Mouse (Mus musculus): Measurements from ENCODE around the gene Krba1. TPM values are rescaled to one million over a fixed set of nuclear protein-coding genes. Genes with fewer than 3 reads are reported as not detected.

The Krba1 gene
- polyA plus RNA-seq, 1 experiment = 2.7 TPM

DNA sequence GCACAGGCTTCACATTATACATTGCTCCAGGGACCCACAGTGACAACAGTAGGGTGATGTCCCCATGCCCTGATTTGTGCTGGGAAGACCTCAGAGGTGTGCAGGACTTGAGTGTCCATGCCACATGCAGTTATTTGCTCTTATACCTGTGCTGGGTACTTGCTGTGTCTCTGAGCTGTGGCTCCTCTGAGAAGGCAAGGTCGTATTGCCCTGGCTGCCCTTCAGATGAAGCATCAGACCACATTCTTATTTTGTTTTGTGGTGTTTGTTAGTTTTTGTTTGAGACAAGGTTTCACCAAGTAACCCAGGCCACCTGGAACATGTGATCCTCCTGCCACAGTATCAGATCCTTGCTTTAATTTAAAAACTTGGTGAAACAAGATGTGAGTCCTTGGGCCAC is 19.5 kb downstream of the Krba1 start:
- Histone ChIP-seq H3K27me3 (ENCODE audit: control insufficient read depth, insufficient read depth, insufficient read length) (no peaks in the 10 kb centered on the region), H3K4me3 (ENCODE audit: insufficient read depth, poor library complexity, severe bottlenecking) (no peak overlapping the region), H3K36me3 (ENCODE audit: control insufficient read depth, insufficient read depth) (no peaks in the 10 kb centered on the region), H3K79me3 (ENCODE audit: low read depth) (no peaks in the 10 kb centered on the region), H3ac (ENCODE audit: control insufficient read depth, insufficient read length, low read depth) (no peak overlapping the region), H3K79me2 (ENCODE audit: control insufficient read depth, insufficient read depth) (no peaks in the 10 kb centered on the region)
- TF ChIP-seq CEBPB (IDR thresholded peaks at IDR 0.05; ENCODE audit: low read depth) (no peak), MYOG (IDR thresholded peaks at IDR 0.05; ENCODE audit: control insufficient read depth, extremely low read depth, insufficient read length) (no peak), CTCF (IDR thresholded peaks at IDR 0.05; ENCODE audit: control insufficient read depth, insufficient read depth, insufficient read length) (no peak), MYOD1 (IDR thresholded peaks at IDR 0.05; ENCODE audit: control insufficient read depth, insufficient read length, low read depth) (no peak), MAX (IDR thresholded peaks at IDR 0.05) (no peak), FOSL1 (IDR thresholded peaks at IDR 0.05; ENCODE audit: insufficient read depth, low read length, poor library complexity, severe bottlenecking) (no peak)

- no peak overlapping the region for H3ac ChIP-seq (ENCODE audit: control insufficient read depth, insufficient read length, low read depth)
- no peaks in the 10 kb centered on the region for H3K79me2 ChIP-seq (ENCODE audit: control insufficient read depth, insufficient read depth)
- no peaks in the 10 kb centered on the region for H3K36me3 ChIP-seq (ENCODE audit: control insufficient read depth, insufficient read depth)
- no peak overlapping the region for H3K4me3 ChIP-seq (ENCODE audit: insufficient read depth, poor library complexity, severe bottlenecking)
- TF ChIP-seq MYOD1 (IDR thresholded peaks at IDR 0.05; ENCODE audit: control insufficient read depth, insufficient read length, low read depth) = no peak
- no peak for TF ChIP-seq USF1 (IDR thresholded peaks at IDR 0.05; ENCODE audit: low read depth)
- TF ChIP-seq CTCF (IDR thresholded peaks at IDR 0.05; ENCODE audit: control insufficient read depth, insufficient read depth, insufficient read length) = no peak
- no peak for TF ChIP-seq MAX (IDR thresholded peaks at IDR 0.05)
- no peak for TF ChIP-seq MYOG (IDR thresholded peaks at IDR 0.05; ENCODE audit: control insufficient read depth, extremely low read depth, insufficient read length)
- TF ChIP-seq FOSL1 (IDR thresholded peaks at IDR 0.05; ENCODE audit: insufficient read depth, low read length, poor library complexity, severe bottlenecking) = no peak
- TF ChIP-seq CEBPB (IDR thresholded peaks at IDR 0.05; ENCODE audit: low read depth) = no peak
- no peaks in the 10 kb centered on the region for H3K79me3 ChIP-seq (ENCODE audit: low read depth)
- H3K27me3 ChIP-seq (ENCODE audit: control insufficient read depth, insufficient read depth, insufficient read length) = no peaks in the 10 kb centered on the region
These were observed 20.2 kb downstream of the Krba1 start for GRCm38 (mm10) chr6:48415636-48416035.

DNA sequence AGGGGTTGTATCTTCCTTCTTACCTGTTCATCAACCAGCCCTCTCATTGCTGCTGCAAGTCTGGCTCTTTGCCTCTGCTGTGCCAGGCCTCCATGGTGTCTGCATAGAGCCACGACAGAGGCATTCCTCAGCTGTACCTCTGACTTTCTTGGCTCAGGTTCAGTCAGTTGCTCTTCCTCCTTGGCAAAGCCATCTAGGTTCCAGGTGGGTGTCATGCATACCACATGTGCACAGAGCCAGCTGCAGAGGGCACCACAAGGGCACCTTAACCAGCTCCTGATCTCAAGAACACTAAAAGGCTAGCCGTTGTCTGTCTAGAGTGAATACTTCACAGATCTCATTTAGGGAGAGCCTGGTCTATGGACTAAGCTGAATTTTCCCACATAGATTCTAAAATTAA is 21.1 kb downstream of the Krba1 start:
- Histone ChIP-seq H3K36me3 (ENCODE audit: control insufficient read depth, insufficient read depth) (no peaks in the 10 kb centered on the region), H3K27me3 (ENCODE audit: control insufficient read depth, insufficient read depth, insufficient read length) (no peaks in the 10 kb centered on the region), H3ac (ENCODE audit: control insufficient read depth, insufficient read length, low read depth) (no peak overlapping the region), H3K4me3 (ENCODE audit: insufficient read depth, poor library complexity, severe bottlenecking) (no peak overlapping the region), H3K79me2 (ENCODE audit: control insufficient read depth, insufficient read depth) (no peaks in the 10 kb centered on the region), H3K79me3 (ENCODE audit: low read depth) (no peaks in the 10 kb centered on the region)
- TF ChIP-seq MYOG (IDR thresholded peaks at IDR 0.05; ENCODE audit: control insufficient read depth, extremely low read depth, insufficient read length) (no peak), MAX (IDR thresholded peaks at IDR 0.05) (no peak), USF1 (IDR thresholded peaks at IDR 0.05; ENCODE audit: low read depth) (no peak), FOSL1 (IDR thresholded peaks at IDR 0.05; ENCODE audit: insufficient read depth, low read length, poor library complexity, severe bottlenecking) (no peak), MYOD1 (IDR thresholded peaks at IDR 0.05; ENCODE audit: control insufficient read depth, insufficient read length, low read depth) (no peak), CEBPB (IDR thresholded peaks at IDR 0.05; ENCODE audit: low read depth) (no peak), CTCF (IDR thresholded peaks at IDR 0.05; ENCODE audit: control insufficient read depth, insufficient read depth, insufficient read length) (no peak)

DNA sequence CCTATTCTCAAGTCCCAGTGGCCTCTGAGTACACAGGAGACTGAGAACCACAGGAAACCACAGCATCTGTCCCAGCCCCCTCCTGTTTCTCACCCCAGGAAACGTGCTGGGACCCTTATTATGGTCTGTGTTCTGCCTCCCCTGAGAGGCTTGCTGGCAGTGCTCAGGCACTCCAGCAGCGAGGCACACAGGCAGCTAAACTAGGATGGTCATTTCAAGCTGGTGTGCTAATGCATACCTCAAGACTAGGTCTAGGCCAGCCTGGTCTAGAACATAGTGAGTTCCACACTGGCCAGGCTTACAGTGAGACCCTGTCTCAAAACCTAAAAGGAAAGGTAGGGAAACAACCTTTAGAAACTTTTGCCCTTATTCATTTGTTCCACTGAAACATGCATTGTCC is 25.3 kb downstream of the Krba1 start:
- Histone ChIP-seq H3K79me2 (ENCODE audit: control insufficient read depth, insufficient read depth) (no peaks in the 10 kb centered on the region), H3K4me3 (ENCODE audit: insufficient read depth, poor library complexity, severe bottlenecking) (no peak overlapping the region), H3K27me3 (ENCODE audit: control insufficient read depth, insufficient read depth, insufficient read length) (no peaks in the 10 kb centered on the region), H3ac (ENCODE audit: control insufficient read depth, insufficient read length, low read depth) (no peak overlapping the region), H3K79me3 (ENCODE audit: low read depth) (no peaks in the 10 kb centered on the region), H3K36me3 (ENCODE audit: control insufficient read depth, insufficient read depth) (no peaks in the 10 kb centered on the region)
- TF ChIP-seq CTCF (IDR thresholded peaks at IDR 0.05; ENCODE audit: control insufficient read depth, insufficient read depth, insufficient read length) (no peak), FOSL1 (IDR thresholded peaks at IDR 0.05; ENCODE audit: insufficient read depth, low read length, poor library complexity, severe bottlenecking) (no peak), MYOD1 (IDR thresholded peaks at IDR 0.05; ENCODE audit: control insufficient read depth, insufficient read length, low read depth) (no peak), MYOG (IDR thresholded peaks at IDR 0.05; ENCODE audit: control insufficient read depth, extremely low read depth, insufficient read length) (no peak), MAX (IDR thresholded peaks at IDR 0.05) (no peak), USF1 (IDR thresholded peaks at IDR 0.05; ENCODE audit: low read depth) (no peak), CEBPB (IDR thresholded peaks at IDR 0.05; ENCODE audit: low read depth) (no peak)

DNA sequence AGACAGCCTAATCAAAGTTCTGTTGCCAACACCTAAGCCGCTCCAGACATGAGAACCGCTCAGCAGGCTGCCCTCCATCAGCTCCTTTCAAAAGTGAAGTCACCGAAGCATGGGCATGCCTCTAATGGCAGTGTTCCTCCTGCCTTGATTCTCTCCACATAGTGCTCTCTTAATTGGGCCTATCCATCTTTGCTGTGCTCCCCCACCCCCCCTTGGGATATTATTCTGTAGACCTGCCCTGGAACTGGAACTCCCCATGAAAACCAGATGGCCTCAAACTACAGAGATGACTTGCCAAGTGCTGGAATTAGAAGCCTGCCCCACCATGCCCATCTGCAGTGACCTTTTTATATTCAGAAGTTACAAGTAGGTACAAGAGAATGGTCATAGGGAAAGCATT is 27.9 kb downstream of the Krba1 start:
- H3K4me3 ChIP-seq (ENCODE audit: insufficient read depth, poor library complexity, severe bottlenecking) = no peak overlapping the region
- H3K79me2 ChIP-seq (ENCODE audit: control insufficient read depth, insufficient read depth) = no peaks in the 10 kb centered on the region
- no peak for TF ChIP-seq MAX (IDR thresholded peaks at IDR 0.05)
- no peak for TF ChIP-seq CTCF (IDR thresholded peaks at IDR 0.05; ENCODE audit: control insufficient read depth, insufficient read depth, insufficient read length)
- no peak for TF ChIP-seq CEBPB (IDR thresholded peaks at IDR 0.05; ENCODE audit: low read depth)
- no peak for TF ChIP-seq MYOD1 (IDR thresholded peaks at IDR 0.05; ENCODE audit: control insufficient read depth, insufficient read length, low read depth)
- no peak for TF ChIP-seq FOSL1 (IDR thresholded peaks at IDR 0.05; ENCODE audit: insufficient read depth, low read length, poor library complexity, severe bottlenecking)
- TF ChIP-seq USF1 (IDR thresholded peaks at IDR 0.05; ENCODE audit: low read depth) = no peak
- TF ChIP-seq MYOG (IDR thresholded peaks at IDR 0.05; ENCODE audit: control insufficient read depth, extremely low read depth, insufficient read length) = no peak
- H3K36me3 ChIP-seq (ENCODE audit: control insufficient read depth, insufficient read depth) = no peaks in the 10 kb centered on the region
- H3ac ChIP-seq (ENCODE audit: control insufficient read depth, insufficient read length, low read depth) = no peak overlapping the region
- no peaks in the 10 kb centered on the region for H3K27me3 ChIP-seq (ENCODE audit: control insufficient read depth, insufficient read depth, insufficient read length)
- no peaks in the 10 kb centered on the region for H3K79me3 ChIP-seq (ENCODE audit: low read depth)

DNA sequence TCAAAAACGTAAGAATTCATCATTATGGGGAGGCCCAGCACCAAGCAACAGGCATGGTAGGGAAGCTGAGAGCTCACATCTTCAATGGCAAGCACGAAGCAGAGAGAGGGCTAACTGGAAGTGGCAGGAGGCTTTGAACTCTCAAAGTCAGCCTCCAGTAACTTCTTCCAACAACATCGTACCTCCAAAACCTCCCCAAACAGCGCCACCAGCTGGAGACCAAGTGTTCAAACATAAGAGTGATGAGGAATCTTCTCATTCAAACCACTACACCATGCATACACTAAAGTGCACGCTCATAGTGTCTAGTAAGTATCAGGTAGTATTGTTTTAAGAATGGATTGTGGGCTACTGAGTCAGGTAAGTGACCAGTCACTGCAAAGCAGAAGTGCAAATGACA is 28.7 kb downstream of the Krba1 start:
- H3K36me3 ChIP-seq (ENCODE audit: control insufficient read depth, insufficient read depth) = no peaks in the 10 kb centered on the region
- no peak overlapping the region for H3ac ChIP-seq (ENCODE audit: control insufficient read depth, insufficient read length, low read depth)
- TF ChIP-seq FOSL1 (IDR thresholded peaks at IDR 0.05; ENCODE audit: insufficient read depth, low read length, poor library complexity, severe bottlenecking) (no peak), USF1 (IDR thresholded peaks at IDR 0.05; ENCODE audit: low read depth) (no peak), MAX (IDR thresholded peaks at IDR 0.05) (no peak), CEBPB (IDR thresholded peaks at IDR 0.05; ENCODE audit: low read depth) (no peak), MYOD1 (IDR thresholded peaks at IDR 0.05; ENCODE audit: control insufficient read depth, insufficient read length, low read depth) (no peak), MYOG (IDR thresholded peaks at IDR 0.05; ENCODE audit: control insufficient read depth, extremely low read depth, insufficient read length) (no peak), CTCF (IDR thresholded peaks at IDR 0.05; ENCODE audit: control insufficient read depth, insufficient read depth, insufficient read length) (no peak)
- H3K79me2 ChIP-seq (ENCODE audit: control insufficient read depth, insufficient read depth) = no peaks in the 10 kb centered on the region
- no peaks in the 10 kb centered on the region for H3K79me3 ChIP-seq (ENCODE audit: low read depth)
- H3K27me3 ChIP-seq (ENCODE audit: control insufficient read depth, insufficient read depth, insufficient read length) = no peaks in the 10 kb centered on the region
- no peak overlapping the region for H3K4me3 ChIP-seq (ENCODE audit: insufficient read depth, poor library complexity, severe bottlenecking)
